Mouse (Mus musculus) layer of hippocampus, adult 8-10 months (tissue): ENCODE results near the gene Plppr3. TPM values are rescaled to one million over a fixed set of nuclear protein-coding genes. Genes with fewer than 3 reads are reported as not detected.
"Not testable (repeated sequence)": the region's sequence is repeated elsewhere in the genome, so short reads cannot be mapped to it uniquely, and the experiment has no call there.

ENCODE experiments used
- DNase-seq, 2 experiments: peaks; one replicate each; pipeline ENCODE4 v3.0.0; 2022; ENCODE audit warnings: low spot score in 2 of 2
- total RNA-seq, 4 experiments: library from RNA; stranded (reverse); gene quantifications; 2 replicates each; pipeline ENCODE4 v1.2.4; 2022

The Plppr3 gene
- total RNA-seq, 4 experiments from 2014 or later, result 34.6 to 41.0 (median 38.0) TPM

DNA sequence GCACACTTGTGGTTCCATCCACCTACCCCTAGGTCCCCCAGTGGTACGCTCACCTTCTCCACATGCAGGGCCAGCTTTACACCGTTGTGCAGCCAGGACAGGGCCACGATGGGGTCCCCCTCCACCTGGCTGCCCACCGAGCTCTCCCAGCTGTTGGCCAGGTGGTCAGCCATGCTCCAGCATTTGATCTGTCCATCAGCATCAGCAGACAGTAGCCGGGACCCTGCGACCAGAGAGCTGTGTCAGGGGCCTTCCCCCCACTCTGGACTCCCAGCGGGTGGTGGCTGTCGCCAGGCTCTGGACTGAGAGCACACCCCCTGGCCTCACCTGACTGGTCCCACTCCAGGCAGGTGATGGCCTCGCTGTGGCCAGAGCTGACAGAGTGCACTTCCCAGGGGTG is 32.3 kb upstream of the Plppr3 start:
- DNase-seq, result no peak

DNA sequence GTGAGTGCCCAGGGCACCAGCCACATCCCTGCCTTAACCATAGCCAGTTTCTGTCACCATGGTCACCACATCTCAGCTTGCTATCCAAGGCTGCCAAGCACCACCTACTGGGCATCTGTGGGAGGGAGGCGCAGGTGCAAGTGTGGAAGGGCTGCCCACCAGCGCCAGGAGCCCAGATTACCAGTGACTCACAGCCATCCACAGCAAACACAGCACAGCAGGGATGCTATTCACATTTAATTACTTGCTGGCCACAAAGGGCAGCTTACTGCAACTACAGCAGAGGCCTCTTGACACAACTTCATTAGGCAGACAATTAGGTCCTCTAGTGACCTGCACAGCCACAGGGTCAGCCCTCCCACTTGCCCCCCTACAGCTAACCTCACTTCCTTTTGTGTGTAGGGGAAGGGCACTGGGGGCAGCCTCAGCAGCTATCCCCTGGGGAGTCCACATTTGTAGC is 26.5 kb upstream of the Plppr3 start:
- peak; percentile 82 to 88 for DNase-seq

DNA sequence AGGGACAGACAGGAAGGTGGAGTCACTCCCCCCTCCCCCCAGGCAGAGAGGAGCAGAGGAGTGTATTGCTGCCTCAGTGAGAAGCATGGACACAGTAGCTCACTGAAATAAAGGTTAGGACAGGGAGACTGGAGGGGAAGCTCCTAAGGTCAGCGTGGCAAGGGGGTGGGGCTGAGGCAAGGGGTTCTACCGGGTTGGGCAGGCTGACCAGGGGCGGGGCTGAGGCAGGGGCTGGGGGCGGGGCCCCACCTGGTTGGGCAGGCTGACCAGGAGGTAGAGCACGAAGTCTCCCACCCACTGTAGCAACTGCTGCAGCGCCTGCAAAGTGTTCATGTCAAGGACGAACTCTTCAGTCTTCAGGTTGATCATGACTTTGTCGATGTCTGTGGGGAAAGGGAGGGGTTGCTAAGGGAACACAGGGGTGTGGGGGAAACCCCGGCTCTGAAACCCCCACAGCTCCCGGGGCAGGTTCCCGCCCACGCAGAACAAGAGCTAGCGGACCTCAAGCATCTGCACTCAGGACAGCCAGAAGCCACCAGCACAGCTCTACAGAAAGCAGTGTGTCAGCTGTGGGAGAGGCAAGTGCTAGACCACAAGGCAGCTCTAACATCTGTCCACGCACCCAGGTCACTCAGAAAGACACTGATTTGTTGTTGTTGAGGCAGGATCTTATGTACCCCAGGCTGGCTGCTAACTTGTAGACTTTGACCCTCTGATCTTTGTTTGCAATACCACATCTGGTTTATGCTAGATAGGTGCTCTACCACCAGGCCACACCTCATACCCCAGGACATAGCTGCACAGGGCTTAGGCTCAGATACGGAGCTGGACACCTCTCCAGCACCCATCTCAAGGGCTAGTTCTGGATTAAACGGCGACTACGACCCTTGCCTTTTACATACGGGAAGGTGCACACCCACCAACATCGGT is 23.1 kb upstream of the Plppr3 start:
- no peak for DNase-seq

DNA sequence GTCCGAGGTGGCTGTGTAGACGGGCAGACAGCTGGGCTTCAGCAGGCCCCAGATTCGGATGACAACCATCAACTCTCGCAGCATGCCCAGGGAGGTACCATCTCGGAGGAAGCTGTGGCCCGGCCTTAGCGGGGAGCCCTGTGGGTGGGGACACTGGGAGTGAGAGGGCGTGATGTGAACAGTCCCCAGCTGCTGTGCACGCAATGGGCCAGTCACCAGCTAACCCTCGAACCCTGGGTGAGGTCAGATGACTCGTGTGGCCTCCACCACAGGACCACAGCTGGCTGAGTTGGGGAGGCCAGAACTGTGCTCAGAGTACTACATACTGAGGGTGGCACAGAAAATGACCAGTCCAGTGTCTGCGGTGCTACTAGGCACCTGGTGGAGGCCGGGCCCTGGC is 22.4 kb upstream of the Plppr3 start:
- DNase-seq, result no peak

DNA sequence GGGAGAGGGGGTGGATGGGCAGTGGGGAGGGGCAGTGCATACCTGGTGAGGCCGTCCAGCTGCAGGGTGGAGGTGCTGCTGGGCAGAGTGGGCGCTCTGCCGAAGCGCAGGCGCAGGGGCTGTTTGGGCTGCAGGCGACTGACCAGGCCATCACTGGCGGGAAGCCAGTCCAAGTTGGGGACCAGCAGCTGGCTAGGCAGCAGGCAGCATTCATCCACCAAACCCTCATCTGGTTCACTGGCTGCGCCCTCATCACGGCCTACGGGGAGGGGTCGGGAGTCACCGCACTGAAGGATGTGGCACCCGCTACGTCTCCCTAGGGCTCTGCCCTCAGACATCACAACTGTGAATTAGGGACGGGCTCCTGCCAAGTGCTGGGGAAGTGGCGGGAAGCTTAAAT is 21.9 kb upstream of the Plppr3 start:
- DNase-seq, result no peak

DNA sequence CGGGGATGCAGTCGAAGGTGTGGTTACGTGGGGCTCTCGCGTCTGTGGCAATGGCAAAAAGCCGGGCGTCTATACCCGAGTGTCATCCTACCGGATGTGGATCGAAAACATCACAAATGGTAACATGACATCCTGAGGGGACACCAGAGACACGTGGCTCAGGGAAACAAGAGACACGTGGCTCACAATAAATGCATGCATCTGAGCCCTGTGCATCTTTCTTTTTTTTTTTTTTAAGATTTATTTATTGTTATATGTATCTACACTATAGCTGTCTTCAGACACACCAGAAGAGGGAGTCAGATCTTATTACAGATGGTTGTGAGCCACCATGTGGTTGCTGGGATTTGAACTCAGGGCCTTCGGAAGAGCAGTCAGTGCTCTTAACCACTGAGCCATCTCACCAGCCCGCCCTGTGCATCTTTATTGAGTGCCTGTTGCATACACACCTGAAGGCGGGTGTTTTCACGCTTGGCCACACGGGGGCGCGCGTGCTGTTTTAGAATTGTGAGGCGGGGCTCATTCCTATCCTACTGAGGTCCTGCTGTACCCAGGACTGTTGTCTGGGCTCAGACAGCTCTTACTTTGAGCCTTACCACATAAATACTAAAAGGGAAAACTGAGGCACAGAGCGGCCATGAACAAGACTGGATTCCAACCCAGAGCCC is 18.2 kb upstream of the Plppr3 start:
- DNase-seq, result peak in 1 of 2 experiments; percentile 79

DNA sequence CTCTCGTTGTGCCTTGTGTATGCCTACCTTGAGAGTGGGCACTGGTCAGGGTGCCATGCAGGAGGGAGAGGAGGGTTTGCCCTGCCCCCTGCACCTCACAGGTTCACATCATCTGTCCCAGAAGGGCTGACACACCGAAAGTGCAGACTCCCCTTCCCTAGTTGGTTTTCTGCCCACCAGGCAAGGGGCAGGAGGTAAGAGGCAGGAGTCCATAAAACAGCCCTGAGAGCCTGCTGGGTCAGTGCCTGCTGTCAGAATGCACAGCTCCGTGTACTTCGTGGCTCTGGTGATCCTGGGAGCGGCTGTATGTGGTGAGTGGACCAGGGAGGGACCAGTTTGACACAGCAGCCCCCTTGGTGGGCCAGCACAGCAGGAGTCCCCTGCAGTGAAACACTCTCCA is 16.2 kb upstream of the Plppr3 start, which contains the start of gene Cfd:
Gene Cfd, plus strand, starts transcription at position 184 of the 400 bp plus-strand sequence.
- DNase-seq, result no peak

DNA sequence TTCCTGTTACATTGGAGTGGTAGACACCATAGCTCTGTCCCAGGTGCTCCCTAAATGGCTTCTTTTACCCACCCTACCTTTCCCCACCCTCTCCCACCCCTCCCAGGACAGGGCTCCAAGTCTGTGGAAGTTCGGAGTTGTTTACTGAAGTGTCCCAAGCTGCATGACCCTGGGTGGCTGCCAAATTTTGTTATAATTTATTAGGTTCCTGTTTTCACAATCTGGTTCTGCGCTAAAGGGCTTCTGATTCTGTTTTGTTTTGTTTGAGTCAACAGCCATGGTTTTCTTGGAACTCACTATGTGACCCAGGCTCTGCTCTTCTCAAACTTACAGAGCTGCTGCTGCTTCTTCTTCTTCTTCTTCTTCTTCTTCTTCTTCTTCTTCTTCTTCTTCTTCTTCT is 15.0 kb upstream of the Plppr3 start:
- no peak for DNase-seq

DNA sequence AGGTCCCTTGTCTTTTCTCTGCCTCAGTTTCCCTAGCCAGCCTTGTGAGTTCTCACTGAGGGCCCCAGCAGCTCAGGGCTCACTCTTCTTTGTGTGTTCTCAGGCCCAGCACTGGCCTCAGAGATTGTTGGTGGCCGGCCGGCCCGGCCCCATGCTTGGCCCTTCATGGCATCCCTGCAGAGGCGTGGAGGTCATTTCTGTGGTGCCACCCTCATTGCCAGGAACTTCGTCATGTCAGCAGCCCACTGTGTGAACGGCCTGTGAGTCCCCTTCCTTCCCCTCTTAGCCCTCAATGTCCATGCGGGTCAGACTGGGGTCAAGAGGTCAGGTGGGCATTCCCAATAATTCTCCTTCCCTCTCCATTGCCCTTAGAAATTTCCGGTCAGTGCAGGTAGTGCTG is 12.2 kb upstream of the Plppr3 start:
- DNase-seq, result no peak

DNA sequence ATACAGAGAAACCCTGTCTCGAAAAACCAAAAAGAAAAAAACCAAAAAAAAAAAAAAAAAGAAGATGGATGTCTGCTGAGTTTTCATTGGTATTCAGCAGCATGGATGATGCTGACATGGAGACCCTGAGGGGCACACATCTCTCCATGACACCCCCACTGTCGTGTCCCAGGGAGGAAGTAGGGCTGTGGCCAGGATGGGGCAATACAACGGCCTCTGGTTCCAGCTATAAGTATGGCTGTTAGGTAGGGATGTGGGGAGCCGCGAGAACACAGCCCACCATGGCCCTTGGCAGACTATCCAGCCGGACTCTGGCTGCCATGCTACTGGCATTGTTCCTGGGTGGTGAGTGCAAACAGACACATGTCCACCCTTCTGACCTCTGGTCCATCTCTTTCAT is 11.6 kb upstream of the Plppr3 start, which contains the start of gene Elane:
Gene Elane, plus strand, starts transcription at position 194 of the 400 bp plus-strand sequence.
- DNase-seq, result no peak

DNA sequence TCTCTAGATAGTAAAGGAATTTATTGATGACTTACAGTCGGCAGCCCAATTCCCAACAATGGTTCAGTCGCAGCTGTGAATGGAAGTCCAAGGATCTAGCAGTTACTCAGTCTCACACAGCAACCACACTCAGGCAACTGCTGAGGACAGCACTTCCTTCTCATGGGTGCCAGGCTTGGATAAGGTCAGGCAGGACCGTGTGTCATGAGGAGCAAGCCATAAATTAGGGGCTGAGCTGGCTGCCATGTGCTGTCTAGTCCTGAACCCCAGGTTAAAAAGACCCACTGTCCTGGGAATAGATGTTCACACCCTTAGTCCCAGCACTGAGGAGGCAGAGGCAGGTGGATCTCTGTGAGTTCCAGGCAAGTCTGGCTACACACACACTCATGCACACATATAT is 10.5 kb upstream of the Plppr3 start:
- DNase-seq, result not testable (repeated sequence)

DNA sequence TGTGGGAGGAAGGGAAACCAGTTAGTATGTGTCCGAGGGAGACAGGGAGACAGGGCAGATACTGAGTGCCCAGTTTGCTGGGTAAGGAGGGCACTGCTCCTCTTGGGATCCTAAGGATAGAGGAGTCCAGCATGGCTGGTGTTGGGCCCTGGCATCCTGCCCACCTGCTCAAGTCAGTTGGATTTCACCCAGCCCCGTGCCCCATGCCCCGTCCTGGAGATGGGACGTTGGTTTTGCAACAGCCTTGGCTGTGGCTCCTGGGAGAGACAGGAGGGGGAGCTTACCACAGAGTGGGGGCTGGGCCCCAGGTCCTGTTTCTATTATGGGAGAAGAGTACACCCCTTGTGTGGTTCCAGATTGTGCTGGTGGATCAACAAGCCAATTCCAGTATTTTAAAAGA is 10.0 kb upstream of the Plppr3 start:
- DNase-seq, result no peak

DNA sequence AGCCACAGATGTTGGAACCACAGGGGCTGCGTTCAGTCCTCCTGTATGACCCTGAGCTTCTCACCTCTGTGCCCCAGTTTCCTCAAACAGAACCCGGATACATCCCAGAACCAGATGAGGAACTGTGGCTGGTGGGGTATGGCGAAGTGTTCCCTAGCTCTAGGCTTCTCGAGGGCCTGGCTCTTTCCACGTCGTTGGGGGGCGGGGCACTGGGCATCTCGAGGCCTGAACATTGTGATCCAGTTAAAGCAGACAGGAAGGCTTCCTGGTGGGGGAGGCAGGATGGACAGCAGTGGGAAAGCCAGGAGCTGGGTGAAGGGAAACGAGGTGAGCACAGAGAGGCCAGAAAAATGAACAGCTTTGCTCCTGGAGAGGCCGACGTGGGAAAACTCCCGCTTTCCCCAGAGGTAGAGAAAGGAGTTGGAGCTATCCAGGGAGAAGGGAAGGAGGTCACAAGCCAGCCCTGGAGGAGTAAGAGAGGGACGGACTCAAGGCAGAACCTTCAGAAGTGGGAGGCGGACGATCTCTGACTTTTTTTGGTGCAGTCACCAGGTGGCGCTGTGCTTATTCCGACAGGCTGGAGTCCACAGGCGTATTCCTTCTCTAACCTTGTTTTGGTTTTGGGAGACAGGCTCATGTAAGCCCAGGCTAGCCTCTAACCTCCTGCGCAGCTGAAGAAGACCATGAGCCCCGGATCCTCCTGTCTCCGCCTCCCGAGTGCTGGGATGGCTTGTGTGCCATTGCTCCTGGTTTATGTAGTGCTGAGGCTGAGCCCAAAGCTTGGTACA is 9.1 kb upstream of the Plppr3 start:
- DNase-seq, result peak in 1 of 2 experiments; percentile 80

DNA sequence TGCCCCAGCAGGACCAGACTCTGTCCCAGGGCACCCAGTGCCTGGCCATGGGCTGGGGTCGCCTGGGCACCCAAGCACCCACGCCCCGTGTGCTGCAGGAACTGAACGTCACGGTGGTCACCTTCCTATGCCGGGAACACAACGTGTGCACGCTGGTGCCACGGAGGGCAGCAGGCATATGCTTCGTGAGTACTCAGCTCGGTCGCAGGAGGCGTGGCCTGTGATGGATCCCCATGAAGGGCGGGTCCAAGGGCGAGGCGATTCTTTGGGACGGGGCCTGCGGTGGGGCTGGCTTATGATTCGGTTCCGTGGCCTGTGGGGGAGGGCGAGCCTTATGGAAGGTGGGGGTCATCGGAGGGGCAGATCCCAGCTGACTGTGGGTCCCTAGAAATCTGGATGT is 7.5 kb upstream of the Plppr3 start:
- no peak for DNase-seq

DNA sequence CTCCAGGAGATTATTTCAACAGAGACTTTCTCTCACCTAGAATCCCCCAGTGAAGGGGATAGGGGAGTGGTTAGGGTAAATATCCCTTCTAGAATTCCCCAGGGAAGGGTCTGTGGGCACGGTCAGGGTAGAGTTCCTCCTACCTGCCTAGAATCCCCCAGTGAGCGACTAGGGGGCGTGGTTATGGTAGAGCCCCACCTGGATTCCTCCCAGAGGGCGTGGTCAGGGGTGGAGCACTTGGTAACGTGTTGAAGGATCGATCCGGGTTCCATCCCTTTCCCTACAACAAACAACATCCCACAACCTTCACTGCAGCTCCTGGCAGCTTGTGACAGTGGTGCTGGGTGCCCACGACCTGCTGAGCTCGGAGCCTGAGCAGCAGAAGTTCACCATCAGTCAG is 6.3 kb upstream of the Plppr3 start:
- no peak for DNase-seq

DNA sequence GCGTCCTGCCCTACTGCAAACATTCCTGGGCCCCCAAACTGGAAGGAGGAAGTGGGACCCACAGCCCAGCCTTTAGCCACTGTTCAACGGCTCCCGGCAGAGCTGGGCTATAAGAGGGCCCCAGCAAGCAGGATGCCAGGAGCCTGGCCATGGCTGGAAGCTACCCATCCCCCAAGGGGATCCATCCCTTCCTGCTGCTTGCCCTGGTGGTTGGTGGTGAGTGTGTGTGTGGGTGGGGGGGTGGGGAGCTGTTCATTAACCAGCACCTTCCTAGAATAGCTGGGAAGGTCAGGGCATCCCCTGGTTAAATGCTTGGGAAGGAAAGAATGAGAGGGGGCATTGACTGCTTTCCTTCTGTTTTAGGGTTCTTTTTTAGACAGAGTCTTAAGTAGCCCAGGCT is 5.1 kb upstream of the Plppr3 start:
- no peak for DNase-seq

DNA sequence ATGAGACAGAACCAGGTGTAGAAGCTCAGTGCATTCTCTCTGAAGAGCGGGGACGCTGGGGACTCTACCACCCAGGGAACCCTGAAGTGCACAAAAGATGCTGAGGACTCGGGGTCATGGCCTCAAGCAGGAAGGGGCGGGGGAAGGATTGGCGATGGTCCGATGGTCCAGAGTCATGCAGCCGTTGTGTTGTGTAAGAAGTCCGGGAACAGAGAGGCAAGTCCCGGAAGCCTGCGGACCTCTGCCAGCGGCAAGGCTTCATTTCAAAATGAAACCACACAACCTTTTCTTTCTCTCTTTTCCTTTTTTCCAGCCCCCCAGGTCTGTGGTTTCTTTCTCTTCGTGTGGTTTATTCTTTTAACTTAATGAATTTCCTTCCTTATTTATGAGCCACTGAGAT is 3.3 kb upstream of the Plppr3 start:
- DNase-seq, result no peak

DNA sequence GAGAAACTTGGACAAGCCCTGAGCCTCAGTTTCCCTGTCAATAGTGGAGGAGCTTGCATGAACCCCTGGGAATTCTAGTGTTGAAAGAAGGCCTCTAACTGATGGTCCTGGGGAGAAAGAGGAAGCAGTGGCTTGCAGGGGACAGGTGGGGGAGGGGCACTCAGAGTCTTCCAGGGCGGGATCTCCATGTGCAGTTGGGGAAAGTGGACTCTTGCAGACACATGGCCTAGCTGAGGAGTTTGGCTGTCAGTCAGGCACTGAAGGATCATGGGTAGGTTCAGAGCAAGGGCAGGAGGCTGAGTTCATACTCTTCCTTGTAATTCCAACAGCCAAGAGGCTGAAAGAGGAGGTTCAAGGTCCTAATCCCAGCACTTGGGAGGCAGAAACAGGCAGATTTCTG is 2.7 kb upstream of the Plppr3 start:
- no peak for DNase-seq

DNA sequence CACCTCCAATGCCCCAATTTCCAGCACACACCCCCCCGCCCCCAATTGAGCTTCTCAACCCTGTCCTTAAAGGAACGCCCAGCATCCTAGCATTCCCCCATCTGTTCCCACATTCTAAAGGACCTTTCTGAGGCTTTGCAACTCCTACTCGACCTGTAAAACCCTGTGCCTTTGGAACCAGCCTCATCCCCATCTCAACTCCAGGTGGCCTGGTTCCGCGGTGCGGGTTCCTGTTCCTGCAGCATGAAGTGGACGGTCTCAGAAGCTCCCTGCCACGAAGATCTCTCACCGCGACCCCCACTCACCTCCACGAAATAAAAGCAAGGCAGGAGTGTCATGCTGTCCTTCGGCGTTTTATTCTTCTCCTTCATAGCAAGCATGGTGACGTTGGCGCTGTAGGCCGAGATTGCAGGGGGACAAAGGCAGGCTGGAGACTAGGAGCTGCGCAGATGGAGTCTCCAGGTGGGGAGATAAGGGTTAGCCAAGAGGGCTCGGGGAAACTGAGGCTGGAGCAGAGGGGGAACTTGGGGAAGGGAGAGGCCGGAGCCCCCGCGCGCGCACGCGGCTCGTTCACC is 632 bp downstream of the Plppr3 start:
- DNase-seq, result no peak

DNA sequence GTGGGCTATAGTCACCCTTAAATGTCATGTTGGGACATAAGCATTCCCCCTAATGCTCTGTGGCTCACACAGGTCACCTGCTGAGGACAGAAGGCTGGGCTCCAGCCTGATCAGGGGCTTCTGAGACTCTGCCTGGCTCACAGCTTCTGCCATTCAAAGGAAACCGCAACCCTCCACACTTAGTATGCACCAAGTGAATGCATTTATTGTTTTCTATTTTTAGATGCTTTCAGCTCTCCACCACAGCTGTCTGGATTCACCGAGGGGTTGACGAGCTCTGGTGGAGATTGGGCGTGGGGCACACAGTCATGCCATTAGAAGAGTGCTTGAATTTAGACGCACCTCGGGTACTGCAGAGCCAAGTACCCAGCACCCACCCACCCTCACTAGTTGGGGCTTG is 1.1 kb downstream of the Plppr3 start:
- DNase-seq, result no peak

DNA sequence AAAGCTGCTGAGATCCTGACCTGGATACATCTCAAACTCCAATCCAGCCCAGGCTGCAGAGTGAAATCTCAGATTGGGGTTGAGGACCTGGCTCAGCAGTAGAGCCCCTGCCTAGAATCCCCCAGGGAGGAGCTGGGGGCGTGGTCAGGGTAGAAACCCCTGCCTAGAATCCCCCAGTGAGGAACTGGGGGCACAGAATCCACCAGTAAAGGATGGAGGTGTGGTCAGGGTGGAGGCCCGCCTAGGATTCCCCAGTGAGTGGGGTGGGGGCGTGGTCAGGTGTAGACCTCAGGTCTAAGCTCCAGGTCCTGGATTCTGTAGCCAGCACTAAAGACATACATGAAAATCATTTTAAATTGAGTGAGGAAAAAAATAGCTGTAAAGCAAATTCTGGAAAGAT is 1.6 kb downstream of the Plppr3 start:
- DNase-seq, result no peak
